Mouse (Mus musculus) MEL (cell line): ENCODE results near the gene Pld5. TPM values are rescaled to one million over a fixed set of nuclear protein-coding genes. Genes with fewer than 3 reads are reported as not detected.

ENCODE experiments used
- DNase-seq: peaks from one replicate; pipeline ENCODE4 v3.0.0; 2011; ENCODE audit warnings: low read depth, low spot score
- H3K27ac ChIP-seq: 2 replicates; pipeline ENCODE4 v1.5.1; 2012; ENCODE audit warnings: low read depth, mild to moderate bottlenecking, control low read depth, low read length, moderate library complexity; ENCODE audit not compliant: control insufficient read depth
- H3K27me3 ChIP-seq, 2 experiments: fragments of 150-350 bp in 1 of 2; sonication (generic) in 1 of 2; 2 replicates each; pipeline ENCODE4 v1.6.1; 2012; ENCODE audit warnings: low read length in 2 of 2, mild to moderate bottlenecking in 2 of 2, improper control_type of control experiment in 1 of 2, moderate library complexity in 1 of 2; ENCODE audit not compliant: insufficient read depth in 2 of 2, control insufficient read depth in 1 of 2
- H3K36me3 ChIP-seq, 2 experiments: 2 replicates each; pipeline ENCODE4 v1.6.1; 2012 to 2014; ENCODE audit warnings: low read length in 2 of 2, improper control_type of control experiment in 1 of 2, inconsistent platforms in 1 of 2, mild to moderate bottlenecking in 1 of 2; ENCODE audit not compliant: insufficient read depth in 2 of 2, control insufficient read depth in 1 of 2
- H3K4me1 ChIP-seq, 2 experiments: fragments of 150-350 bp in 1 of 2; sonication (generic) in 1 of 2; 2 replicates each; pipeline ENCODE4 v1.6.1; 2012; ENCODE audit warnings: low read length in 2 of 2, improper control_type of control experiment in 1 of 2, mild to moderate bottlenecking in 1 of 2; ENCODE audit not compliant: insufficient read depth in 2 of 2, control insufficient read depth in 1 of 2
- H3K4me3 ChIP-seq, 2 experiments: fragments of 150-350 bp in 1 of 2; sonication (generic) in 1 of 2; 2 replicates each; pipeline ENCODE4 v1.5.1; 2012; ENCODE audit warnings: low read depth in 2 of 2, low read length in 2 of 2, mild to moderate bottlenecking in 2 of 2, moderate library complexity in 2 of 2, control low read depth in 1 of 2, improper control_type of control experiment in 1 of 2; ENCODE audit not compliant: control insufficient read depth in 1 of 2, insufficient read depth in 1 of 2
- H3K79me2 ChIP-seq: 2 replicates; pipeline ENCODE4 v1.6.1; 2012; ENCODE audit warnings: mild to moderate bottlenecking, low read length, moderate library complexity; ENCODE audit not compliant: control insufficient read depth, poor library complexity, insufficient read depth
- H3K9ac ChIP-seq: 2 replicates; pipeline ENCODE4 v1.6.1; 2012; ENCODE audit warnings: low read depth, mild to moderate bottlenecking, control low read depth, low read length, moderate library complexity; ENCODE audit not compliant: control insufficient read depth, poor library complexity, severe bottlenecking
- H3K9me3 ChIP-seq: fragments of 150-350 bp; sonication (generic); replicated peaks from 2 replicates; pipeline ENCODE4 v1.6.1; 2012; ENCODE audit warnings: mild to moderate bottlenecking, low read length, improper control_type of control experiment, moderate library complexity; ENCODE audit not compliant: insufficient read depth
- BHLHE40 ChIP-seq: IDR thresholded peaks from 2 replicates; pipeline ENCODE4 v1.6.1; 2012; ENCODE audit warnings: low read depth, mild to moderate bottlenecking, inconsistent platforms, low read length, improper control_type of control experiment, borderline replicate concordance
- CHD2 ChIP-seq: IDR thresholded peaks from 2 replicates; pipeline ENCODE4 v1.6.1; 2011; ENCODE audit warnings: low read length, improper control_type of control experiment
- CTCF ChIP-seq, 3 experiments: IDR thresholded peaks in 2 of 3; conservative IDR thresholded peaks in 1 of 3; 2 replicates each; pipeline ENCODE4 v1.5.1; 2011 to 2012; ENCODE audit warnings: low read length in 3 of 3, low read depth in 2 of 3, mild to moderate bottlenecking in 2 of 3, improper control_type of control experiment in 1 of 3, inconsistent platforms in 1 of 3, mixed read lengths in 1 of 3, moderate library complexity in 1 of 3; ENCODE audit not compliant: control insufficient read depth in 1 of 3, insufficient read depth in 1 of 3, poor library complexity in 1 of 3, severe bottlenecking in 1 of 3
- E2F4 ChIP-seq: IDR thresholded peaks from 2 replicates; pipeline ENCODE4 v1.6.1; 2011; ENCODE audit warnings: low read depth, low read length, improper control_type of control experiment, borderline replicate concordance
- EP300 ChIP-seq, 2 experiments: IDR thresholded peaks; 2 replicates each; pipeline ENCODE4 v1.6.1; 2011; ENCODE audit warnings: improper control_type of control experiment in 2 of 2, low read length in 2 of 2, low read depth in 1 of 2, mild to moderate bottlenecking in 1 of 2
- GABPA ChIP-seq: IDR thresholded peaks from 2 replicates; pipeline ENCODE4 v1.6.1; 2012; ENCODE audit warnings: low read depth, mild to moderate bottlenecking, inconsistent platforms, low read length, improper control_type of control experiment, moderate library complexity
- GATA1 ChIP-seq: IDR thresholded peaks from 2 replicates; pipeline ENCODE4 v1.6.1; 2011; ENCODE audit warnings: low read depth, low read length, improper control_type of control experiment
- JUND ChIP-seq: IDR thresholded peaks from 2 replicates; pipeline ENCODE4 v1.6.1; 2011; ENCODE audit warnings: low read depth, mild to moderate bottlenecking, improper control_type of control experiment, low read length
- MAFK ChIP-seq: IDR thresholded peaks from 2 replicates; pipeline ENCODE4 v1.6.1; 2011; ENCODE audit warnings: low read depth, mild to moderate bottlenecking, low read length, improper control_type of control experiment, borderline replicate concordance
- MYC ChIP-seq: IDR thresholded peaks from 2 replicates; pipeline ENCODE4 v1.6.1; 2011; ENCODE audit warnings: low read depth, mild to moderate bottlenecking, low read length, improper control_type of control experiment, moderate library complexity
- NELFE ChIP-seq: IDR thresholded peaks from 2 replicates; pipeline ENCODE4 v1.6.1; 2011; ENCODE audit warnings: low read depth, low read length, improper control_type of control experiment
- NRF1 ChIP-seq: IDR thresholded peaks from 2 replicates; pipeline ENCODE4 v1.6.1; 2014; ENCODE audit warnings: low read depth, mild to moderate bottlenecking, inconsistent platforms, low read length, improper control_type of control experiment, moderate library complexity; ENCODE audit not compliant: poor library complexity, insufficient read depth, severe bottlenecking
- POLR2AphosphoS5 ChIP-seq: IDR thresholded peaks from 2 replicates; pipeline ENCODE4 v1.6.1; 2012; ENCODE audit warnings: low read depth, borderline replicate concordance, mild to moderate bottlenecking, inconsistent platforms, low read length, moderate library complexity, mixed read lengths
- SMC3 ChIP-seq: IDR thresholded peaks from 2 replicates; pipeline ENCODE4 v1.6.1; 2011; ENCODE audit warnings: low read depth, low read length, improper control_type of control experiment
- TBP ChIP-seq: IDR thresholded peaks from 2 replicates; pipeline ENCODE4 v1.8.0; 2011; ENCODE audit warnings: low read depth, low read length, improper control_type of control experiment
- TCF12 ChIP-seq: IDR thresholded peaks from 2 replicates; pipeline ENCODE4 v1.6.1; 2014; ENCODE audit warnings: low read depth, mild to moderate bottlenecking, inconsistent platforms, low read length, improper control_type of control experiment, moderate library complexity
- USF1 ChIP-seq: IDR thresholded peaks from 2 replicates; pipeline ENCODE4 v1.6.1; 2014; ENCODE audit warnings: low read depth, mild to moderate bottlenecking, inconsistent platforms, low read length, improper control_type of control experiment, moderate library complexity
- ZKSCAN1 ChIP-seq: IDR thresholded peaks from 2 replicates; pipeline ENCODE4 v1.6.1; 2012; ENCODE audit warnings: low read depth, mild to moderate bottlenecking, inconsistent platforms, low read length, improper control_type of control experiment, moderate library complexity
- ZMIZ1 ChIP-seq: IDR thresholded peaks from 2 replicates; pipeline ENCODE4 v1.6.1; 2012; ENCODE audit warnings: low read depth, mild to moderate bottlenecking, inconsistent platforms, low read length, improper control_type of control experiment, moderate library complexity
- polyA plus RNA-seq, 2 experiments: library from polyadenylated mRNA; stranded (reverse) in 1 of 2; unstranded in 1 of 2; fragments of >175 nt in 1 of 2; fragments of >200 nt in 1 of 2; gene quantifications; 2 replicates each; pipeline versions ENCODE4 v1.2.1 to v1.2.4; 2012; ENCODE audit warnings: low replicate concordance in 2 of 2, low read depth in 1 of 2; ENCODE audit not compliant: insufficient read length in 2 of 2, insufficient read depth in 1 of 2, missing spikeins in 1 of 2
- total RNA-seq: library from RNA; depleted of rRNA; stranded (reverse); fragments of 300-350 nt; gene quantifications from 2 replicates; pipeline ENCODE4 v1.2.3, GENCODE M21; 2012

The Pld5 gene
- total and polyA plus RNA-seq, 3 experiments = 0.01 TPM; not detected in 2

- DNase-seq = no peak
- H3K4me1 ChIP-seq = no peaks in the 10 kb centered on the region
- H3K9ac ChIP-seq = no peak overlapping the region
- no peaks in the 10 kb centered on the region for H3K36me3 ChIP-seq
- H3K79me2 ChIP-seq = no peaks in the 10 kb centered on the region
- H3K9me3 ChIP-seq = no peaks in the 10 kb centered on the region
- H3K27me3 ChIP-seq = no peaks in the 10 kb centered on the region
- no peak overlapping the region for H3K27ac ChIP-seq
- no peak for TF ChIP-seq JUND
- no peak for TF ChIP-seq EP300 (IDR thresholded peaks at IDR 0.05; ENCODE audit: low read depth in 1 of 2, low read length in 2 of 2)
- peak; percentile 32; the same call in 1 of the 2 replicates for TF ChIP-seq SMC3
- TF ChIP-seq TCF12 = no peak
- peak; percentile 13 to 60 (median 30); a peak in 5 of 6 replicates for TF ChIP-seq CTCF (IDR thresholded peaks at IDR 0.05 in 2 of 3, conservative IDR thresholded peaks at IDR 0.05 in 1 of 3; ENCODE audit: control insufficient read depth in 1 of 3, insufficient read depth in 1 of 3, low read depth in 2 of 3, low read length in 3 of 3, poor library complexity in 1 of 3, severe bottlenecking in 1 of 3)
- TF ChIP-seq POLR2AphosphoS5 = no peak
- TF ChIP-seq TBP = no peak
- no peak for TF ChIP-seq E2F4
- no peak for TF ChIP-seq ZMIZ1
- no peak for TF ChIP-seq GABPA
- no peak for TF ChIP-seq MAFK
- no peak for TF ChIP-seq NELFE
- no peak for TF ChIP-seq CHD2
- no peak for TF ChIP-seq BHLHE40
- no peak for TF ChIP-seq GATA1
- no peak for TF ChIP-seq NRF1
- TF ChIP-seq USF1 = no peak
- no peak overlapping the region for H3K4me3 ChIP-seq
Measured at GRCm38 (mm10) chr1:176223196-176223595, 51.9 kb downstream of the Pld5 start.

GRCm38 (mm10) chr1:176218217-176218616 lies 56.9 kb downstream of the Pld5 start:
- Histone ChIP-seq H3K4me1 (no peaks in the 10 kb centered on the region), H3K27me3 (no peaks in the 10 kb centered on the region), H3K79me2 (no peaks in the 10 kb centered on the region), H3K9ac (no peak overlapping the region), H3K36me3 (no peaks in the 10 kb centered on the region), H3K4me3 (no peak overlapping the region), H3K9me3 (no peaks in the 10 kb centered on the region), H3K27ac (no peak overlapping the region)
- TF ChIP-seq CTCF (IDR thresholded peaks at IDR 0.05 in 2 of 3, conservative IDR thresholded peaks at IDR 0.05 in 1 of 3; ENCODE audit: control insufficient read depth in 1 of 3, insufficient read depth in 1 of 3, low read depth in 2 of 3, low read length in 3 of 3, poor library complexity in 1 of 3, severe bottlenecking in 1 of 3) (peak in 2 of 3 experiments; percentile 4 to 16; a peak in 2 of 6 replicates), SMC3 (0 out of 2 replicates have a peak, but pooled peaks have one; percentile 12), MYC (no peak), ZKSCAN1 (no peak), ZMIZ1 (no peak), E2F4 (no peak), BHLHE40 (no peak)
- no peak for DNase-seq
